Mouse (Mus musculus): ENCODE measurements at regions not wholly inside any gene's neighbourhood (a gene's known extent, or its start where the extent isn't known, plus 50 kb on each side); places are given as distances from the start of the nearest gene placed in this dataset.

- TF ChIP-seq CTCF (conservative IDR thresholded peaks at IDR 0.05 in 1 of 2, IDR thresholded peaks at IDR 0.05 in 1 of 2; ENCODE audit: low read depth in 2 of 2, low read length in 2 of 2), result no peak
- no peak for TF ChIP-seq MAFK (IDR thresholded peaks at IDR 0.05; ENCODE audit: insufficient replicate concordance, low read length)
Measured at GRCm38 (mm10) chr4:142722845-142723553, 483.8 kb upstream of the Kazn start.

Data from CH12.LX (cell line).